Mouse (Mus musculus) liver, embryonic 14.5 days (tissue): ENCODE measurements around the gene Gm48551. TPM values are rescaled to one million over a fixed set of nuclear protein-coding genes. Genes with fewer than 3 reads are reported as not detected.

Experiments used
- ATAC-seq: fragments of 200-750 bp; cut with Nextera tagmentation; 2 replicates; pipeline ENCODE4 v1.8.0; 2017; ENCODE audit warnings: moderate number of reproducible peaks, mild to moderate bottlenecking, moderate library complexity; ENCODE audit not compliant: insufficient read depth
- DNase-seq, 3 experiments: peaks; one replicate each; pipeline ENCODE4 v3.0.0-alpha.2; 2012 to 2013; ENCODE audit warnings: low read depth in 3 of 3, low spot score in 3 of 3
- H3K27ac ChIP-seq: fragments of 300-500 bp; sonication (generic); 2 replicates; pipeline ENCODE4 v1.5.1; 2014; ENCODE audit warnings: moderate library complexity, mild to moderate bottlenecking, control low read depth, inconsistent platforms
- H3K27me3 ChIP-seq: fragments of 300-500 bp; sonication (generic); 2 replicates; pipeline ENCODE4 v1.6.1; 2014; ENCODE audit warnings: mild to moderate bottlenecking, low read length, moderate library complexity; ENCODE audit not compliant: control insufficient read depth, insufficient read depth
- H3K36me3 ChIP-seq: fragments of 300-500 bp; sonication (generic); replicated peaks from 2 replicates; pipeline ENCODE4 v1.6.1; 2014; ENCODE audit warnings: low read depth; ENCODE audit not compliant: control insufficient read depth, insufficient read depth
- H3K4me1 ChIP-seq, 2 experiments: fragments of 200-500 bp in 1 of 2; fragments of 300-500 bp in 1 of 2; sonication (generic) in 1 of 2; replicated peaks; 2 replicates each; pipeline ENCODE4 v1.6.1; 2012 to 2014; ENCODE audit warnings: antibody characterized with exemption in 1 of 2, inconsistent platforms in 1 of 2, low read length in 1 of 2; ENCODE audit not compliant: control insufficient read depth in 2 of 2, insufficient read depth in 2 of 2
- H3K4me2 ChIP-seq: fragments of 300-500 bp; sonication (generic); 2 replicates; pipeline ENCODE4 v1.6.1; 2014; ENCODE audit warnings: low read depth, mild to moderate bottlenecking, control low read depth, moderate library complexity
- H3K4me3 ChIP-seq, 2 experiments: fragments of 200-500 bp in 1 of 2; fragments of 300-500 bp in 1 of 2; sonication (generic) in 1 of 2; 2 replicates each; pipeline ENCODE4 v1.5.1; 2012 to 2014; ENCODE audit warnings: low read depth in 2 of 2, low read length in 2 of 2, mild to moderate bottlenecking in 2 of 2, control low read depth in 1 of 2, inconsistent platforms in 1 of 2, moderate library complexity in 1 of 2; ENCODE audit not compliant: insufficient read depth in 1 of 2
- H3K9ac ChIP-seq: fragments of 300-500 bp; sonication (generic); replicated peaks from 2 replicates; pipeline ENCODE4 v1.6.1; 2014; ENCODE audit warnings: mild to moderate bottlenecking, control low read depth, moderate library complexity
- H3K9me3 ChIP-seq: fragments of 300-500 bp; sonication (generic); 2 replicates; pipeline ENCODE4 v1.6.1; 2016; ENCODE audit warnings: low read length, mixed read lengths; ENCODE audit not compliant: control insufficient read depth
- CTCF ChIP-seq: IDR thresholded peaks from 2 replicates; pipeline ENCODE4 v1.5.1; 2016; ENCODE audit warnings: antibody characterized with exemption, low read depth, control low read depth
- EP300 ChIP-seq: IDR thresholded peaks from 2 replicates; pipeline ENCODE4 v1.6.1; 2016; ENCODE audit warnings: antibody characterized with exemption, low read depth
- WGBS: fragments of 180-500 bp; shearing (Covaris S2); extraction: QIAGEN DNeasy Blood & Tissue Kit; methylation state at CpG from one replicate; pipeline ENCODE4 v1.1.7; 2014; ENCODE audit not compliant: insufficient replicate concordance; 5-methylcytosine and 5-hydroxymethylcytosine counted together
- polyA plus RNA-seq, 2 experiments: library from polyadenylated mRNA; depleted of rRNA in 1 of 2; stranded (reverse) in 1 of 2; unstranded in 1 of 2; fragments of >200 nt; fragmentation: Nextera tagmentation in 1 of 2; extraction: Ambion mirVana in 1 of 2; gene quantifications; 2 replicates each; pipeline versions ENCODE4 v1.2.1 to v1.2.3; 2012 to 2014

Gene Gm48551
- polyA plus RNA-seq, 2 experiments = 0.47 to 1.0 TPM

DNA sequence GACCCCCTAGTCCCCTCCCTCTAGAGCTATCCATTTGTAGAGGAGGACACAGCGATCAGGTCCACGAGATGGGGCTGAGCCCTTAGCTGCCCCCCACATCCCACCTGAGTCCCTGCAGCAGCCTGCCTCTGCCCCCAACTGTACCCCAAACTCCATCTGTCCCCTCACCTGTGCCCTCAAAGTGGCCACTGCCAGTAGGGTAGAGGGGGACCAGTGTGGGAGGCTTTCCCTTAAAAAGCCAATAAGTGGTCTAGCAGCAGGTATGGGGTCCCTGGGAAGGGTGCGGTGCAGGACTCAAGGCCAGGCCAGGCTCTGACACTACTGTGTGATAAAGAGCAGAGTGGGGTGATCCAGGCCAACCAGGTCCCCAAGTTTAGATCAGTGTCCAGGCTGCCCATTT is 43.1 kb downstream of the Gm48551 start:
- Histone ChIP-seq H3K36me3 (no peaks in the 10 kb centered on the region), H3K4me3 (no peak overlapping the region), H3K9ac (no peak overlapping the region), H3K4me1 (peaks cover 0 to 5% of the 10 kb centered on the region in 2 experiments; a peak in 2 of 4 replicates), H3K9me3 (no peaks in the 10 kb centered on the region), H3K27ac (no peak overlapping the region), H3K27me3 (peaks cover 59% of the 10 kb centered on the region), H3K4me2 (peak overlapping the region; percentile 60; the same call in 1 of the 2 replicates)
- no peak for ATAC-seq
- WGBS = 46% methylated on average over 3 of the region's 3 CpGs
- DNase-seq = no peak
- TF ChIP-seq CTCF (no peak), EP300 (no peak)

DNA sequence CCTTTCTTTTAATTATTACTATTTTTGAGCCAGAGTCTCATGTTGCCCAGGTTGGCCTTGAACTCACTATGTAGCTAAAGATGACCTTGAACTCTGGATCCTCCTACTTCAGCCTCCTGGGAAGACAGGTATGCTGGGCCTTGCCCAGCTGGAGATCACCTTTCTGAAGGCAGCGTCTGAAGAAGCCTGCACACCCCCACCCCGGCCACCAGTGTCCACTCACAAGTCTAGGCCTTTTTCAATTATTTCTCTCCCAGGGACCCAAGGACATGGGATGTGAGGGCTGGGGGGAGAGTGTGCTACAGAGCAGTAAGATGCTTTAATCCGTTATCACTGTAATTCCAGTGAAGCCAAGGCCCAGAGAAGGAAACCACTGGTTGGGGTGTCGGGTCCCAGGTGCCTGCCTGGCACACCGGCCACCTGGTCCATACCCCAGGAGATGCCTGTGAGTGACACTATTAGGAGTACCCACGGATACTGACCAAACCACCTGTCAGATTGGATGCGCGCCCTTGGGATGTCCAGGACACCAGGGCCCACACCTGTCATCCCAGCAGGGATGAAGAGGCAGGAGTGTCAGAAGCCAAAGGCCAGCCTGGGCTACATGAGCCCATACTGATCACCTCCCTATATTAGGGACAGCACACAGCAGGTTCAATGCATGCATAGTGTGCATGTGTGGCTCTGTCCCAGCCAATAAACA is 43.7 kb downstream of the Gm48551 start:
- H3K36me3 ChIP-seq = no peaks in the 10 kb centered on the region
- H3K27ac ChIP-seq = no peak overlapping the region
- WGBS = 74% methylated on average over 8 of the region's 8 CpGs
- ATAC-seq = no peak
- no peak for TF ChIP-seq EP300
- TF ChIP-seq CTCF = no peak
- H3K27me3 ChIP-seq = peaks cover 59% of the 10 kb centered on the region
- H3K4me3 ChIP-seq = no peak overlapping the region
- no peak overlapping the region for H3K4me2 ChIP-seq
- no peaks in the 10 kb centered on the region for H3K9me3 ChIP-seq
- no peak overlapping the region for H3K9ac ChIP-seq
- peaks cover 0 to 5% of the 10 kb centered on the region in 2 experiments; a peak in 2 of 4 replicates for H3K4me1 ChIP-seq
- DNase-seq = no peak

- TF ChIP-seq CTCF (no peak), EP300 (no peak)
- ATAC-seq (no peak), DNase-seq (no peak)
- no peaks in the 10 kb centered on the region for H3K36me3 ChIP-seq
- no peak overlapping the region for H3K27ac ChIP-seq
- H3K4me1 ChIP-seq = peaks cover 4 to 8% of the 10 kb centered on the region in 2 experiments
- H3K9ac ChIP-seq = no peak overlapping the region
- 69% methylated on average over 7 of the region's 7 CpGs for WGBS
- H3K4me2 ChIP-seq = no peak overlapping the region
- H3K4me3 ChIP-seq = no peak overlapping the region
- H3K27me3 ChIP-seq = peaks cover 59% of the 10 kb centered on the region
- no peaks in the 10 kb centered on the region for H3K9me3 ChIP-seq
These were observed 44.2 kb downstream of the Gm48551 start for GRCm38 (mm10) chr10:81428507-81428870.

- Histone ChIP-seq H3K4me3 (no peak overlapping the region), H3K9ac (no peak overlapping the region), H3K4me1 (peaks cover 4 to 8% of the 10 kb centered on the region in 2 experiments), H3K36me3 (no peaks in the 10 kb centered on the region), H3K9me3 (no peaks in the 10 kb centered on the region), H3K4me2 (peak overlapping the region; percentile 94; the same call in 1 of the 2 replicates), H3K27ac (no peak overlapping the region), H3K27me3 (peaks cover 58% of the 10 kb centered on the region)
- no peak for DNase-seq
- no peak for ATAC-seq
- 14% methylated on average over 2 of the region's 2 CpGs for WGBS
- no peak for TF ChIP-seq CTCF
- TF ChIP-seq EP300 = no peak
These were observed 44.8 kb downstream of the Gm48551 start for GRCm38 (mm10) chr10:81429092-81429491.

DNA sequence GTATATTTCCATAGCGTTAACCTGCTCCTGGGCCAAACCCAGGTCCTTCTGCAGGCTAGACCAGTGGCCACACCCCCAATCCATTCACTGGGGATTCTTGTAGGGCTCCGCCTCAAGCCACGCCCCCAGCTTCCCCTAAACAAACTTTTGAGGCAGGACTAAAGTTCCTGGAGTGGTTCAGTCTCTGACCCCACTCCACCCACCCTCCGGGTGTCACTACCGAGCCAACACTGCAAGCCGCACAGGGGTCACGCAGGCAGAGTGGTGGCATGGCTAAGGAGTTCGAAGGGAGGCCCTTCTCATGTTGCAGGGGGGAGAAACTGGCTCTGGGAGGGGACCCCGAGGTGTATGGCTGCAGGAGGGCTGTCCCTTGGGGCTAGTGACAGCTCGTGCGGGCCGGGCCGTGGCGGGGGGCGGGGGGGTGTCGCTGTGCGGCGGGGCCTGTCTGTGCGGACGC is 45.4 kb downstream of the Gm48551 start:
- WGBS = under 1% methylated on average over 20 of the region's 20 CpGs
- H3K4me1 ChIP-seq = peaks cover 4 to 8% of the 10 kb centered on the region in 2 experiments
- H3K9ac ChIP-seq = peak overlapping the region; percentile 64
- H3K27me3 ChIP-seq = peaks cover 53% of the 10 kb centered on the region
- peak overlapping the region; percentile 41 for H3K27ac ChIP-seq
- H3K36me3 ChIP-seq = no peaks in the 10 kb centered on the region
- H3K4me3 ChIP-seq = peak overlapping the region; percentile 61 to 67
- TF ChIP-seq CTCF = no peak
- TF ChIP-seq EP300 = no peak
- H3K4me2 ChIP-seq = peak overlapping the region; percentile 94
- no peaks in the 10 kb centered on the region for H3K9me3 ChIP-seq
- DNase-seq = peak; percentile 73 to 78 (median 73)
- ATAC-seq = peak; percentile 49
